Mouse (Mus musculus) embryonic fibroblast, embryonic 13.5 days (primary cell): ENCODE results near the gene Psmd9. TPM values are rescaled to one million over a fixed set of nuclear protein-coding genes. Genes with fewer than 3 reads are reported as not detected.

Source experiments
- H3K27ac ChIP-seq: 2 replicates; pipeline ENCODE4 v1.5.1; 2012; ENCODE audit warnings: low read length, control low read depth, inconsistent platforms; ENCODE audit not compliant: insufficient read depth
- H3K4me1 ChIP-seq: 2 replicates; pipeline ENCODE4 v1.6.1; 2011; ENCODE audit warnings: low read length; ENCODE audit not compliant: control insufficient read depth, insufficient read depth
- H3K4me3 ChIP-seq: 2 replicates; pipeline ENCODE4 v1.5.1; 2011; ENCODE audit warnings: mild to moderate bottlenecking, control low read depth, low read length; ENCODE audit not compliant: insufficient read depth
- CTCF ChIP-seq: IDR thresholded peaks from 2 replicates; pipeline ENCODE4 v1.5.1; 2011; ENCODE audit warnings: mild to moderate bottlenecking, control low read depth, low read length, moderate library complexity, borderline replicate concordance; ENCODE audit not compliant: insufficient read depth
- POLR2A ChIP-seq: IDR thresholded peaks from 2 replicates; pipeline ENCODE4 v1.6.1; 2011; ENCODE audit warnings: low read depth, mild to moderate bottlenecking, control low read depth, low read length, moderate library complexity
- polyA plus RNA-seq: library from polyadenylated mRNA; stranded (reverse); fragments of >200 nt; gene quantifications from 2 replicates; pipeline ENCODE4 v1.2.4, GENCODE M21; 2011; ENCODE audit warnings: low read depth; ENCODE audit not compliant: missing spikeins, insufficient read length

Psmd9 gene
- polyA plus RNA-seq, 1 experiment = 28.4 TPM

GRCm38 (mm10) chr5:123130814-123131148 is 38.4 kb upstream of the Psmd9 start:
- TF ChIP-seq POLR2A (no peak), CTCF (no peak)
- Histone ChIP-seq H3K4me3 (no peak overlapping the region), H3K4me1 (peaks cover 11% of the 10 kb centered on the region), H3K27ac (no peak overlapping the region)

- peak within 1 kb of the TSS; percentile 28 for H3K27ac ChIP-seq
- TF ChIP-seq CTCF (peak; percentile 93), POLR2A (no peak)
- peak within 1 kb of the TSS; percentile 22 for H3K4me3 ChIP-seq
- H3K4me1 ChIP-seq = peaks cover 11% of the 10 kb centered on the region
Measured at GRCm38 (mm10) chr5:123132308-123133071, 36.7 kb upstream of the Psmd9 start, which contains the start of gene Rhof. TSS of gene Rhof (minus strand) at chr5:123132692.

DNA sequence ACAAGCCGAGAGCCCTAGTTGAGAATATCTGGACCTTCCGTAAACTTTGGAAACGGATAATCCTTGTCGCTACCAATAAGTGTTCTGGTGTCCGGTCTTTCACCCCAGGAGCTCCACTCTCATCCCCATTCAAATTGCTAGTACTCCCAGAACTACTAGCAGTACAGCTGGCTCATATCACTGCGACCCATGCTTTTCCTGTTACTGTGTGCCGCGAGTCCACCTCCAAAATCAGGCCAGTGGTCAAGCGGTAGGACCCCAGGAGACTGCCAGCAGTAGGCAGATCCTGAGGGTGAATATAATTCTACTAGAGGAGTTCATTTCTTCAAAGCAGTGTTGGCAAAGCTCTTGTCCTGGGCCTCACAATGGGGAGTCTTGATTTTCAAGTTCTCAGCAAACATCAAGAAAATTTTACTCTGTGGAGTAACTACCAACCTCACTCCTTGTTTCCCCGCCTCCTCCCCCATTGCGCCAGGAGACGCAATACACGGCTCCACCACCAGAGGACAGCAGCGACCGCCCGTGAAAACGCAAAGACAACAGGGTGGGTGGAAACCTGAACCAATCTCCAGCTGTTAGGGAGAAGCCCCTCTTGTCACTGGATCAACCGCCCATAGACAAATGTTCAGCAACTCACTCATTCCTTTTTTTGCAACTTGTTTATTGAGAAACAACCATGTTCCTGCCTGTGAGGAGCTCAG is 36.0 kb upstream of the Psmd9 start:
- TF ChIP-seq POLR2A (no peak), CTCF (peak; percentile 94)
- H3K4me1 ChIP-seq = peaks cover 11% of the 10 kb centered on the region
- H3K27ac ChIP-seq = peak overlapping the region; percentile 28
- 0 out of 2 replicates have a peak overlapping the region, but pooled peaks have one; percentile 11 for H3K4me3 ChIP-seq

- Histone ChIP-seq H3K4me1 (peaks cover 11% of the 10 kb centered on the region), H3K4me3 (0 out of 2 replicates have a peak overlapping the region, but pooled peaks have one; percentile 11), H3K27ac (peak overlapping the region; percentile 28)
- TF ChIP-seq POLR2A (no peak), CTCF (no peak)
Measured at GRCm38 (mm10) chr5:123133784-123134143, 35.4 kb upstream of the Psmd9 start.

GRCm38 (mm10) chr5:123134186-123134874 is 34.9 kb upstream of the Psmd9 start:
- H3K4me1 ChIP-seq = peaks cover 11% of the 10 kb centered on the region
- TF ChIP-seq POLR2A (peak; percentile 22; the same call in 1 of the 2 replicates), CTCF (no peak)
- no peak overlapping the region for H3K4me3 ChIP-seq
- peak overlapping the region; percentile 89 for H3K27ac ChIP-seq

DNA sequence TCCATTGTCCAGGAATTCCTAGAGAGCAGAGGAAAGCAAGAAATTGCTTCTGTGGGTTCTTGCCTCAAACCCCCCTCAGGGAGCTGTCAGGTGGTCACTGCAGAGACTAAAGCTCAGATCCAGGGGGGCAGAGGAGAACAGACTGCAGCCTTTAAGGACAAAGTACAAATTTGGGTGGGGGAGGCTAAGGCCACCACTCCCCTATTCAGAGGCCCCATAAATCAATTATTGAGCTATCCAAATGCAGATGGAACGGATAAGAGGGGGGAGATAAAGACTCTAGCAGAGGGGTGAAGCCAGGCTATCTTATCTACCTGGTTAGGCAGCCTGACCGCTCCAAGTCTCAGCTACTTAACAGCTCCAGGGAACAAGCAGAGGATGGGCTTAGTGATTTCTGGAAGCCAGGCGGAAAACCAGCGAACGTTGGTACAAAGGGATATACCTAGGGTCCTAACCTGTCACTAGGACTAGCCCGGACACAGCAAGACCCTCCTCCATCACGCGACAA is 34.3 kb upstream of the Psmd9 start:
- H3K4me3 ChIP-seq = peak overlapping the region; percentile 18
- peak overlapping the region; percentile 89 for H3K27ac ChIP-seq
- TF ChIP-seq CTCF (no peak), POLR2A (no peak)
- H3K4me1 ChIP-seq = peaks cover 11% of the 10 kb centered on the region

GRCm38 (mm10) chr5:123135471-123136360 is 33.5 kb upstream of the Psmd9 start:
- peak overlapping the region; percentile 18 for H3K4me3 ChIP-seq
- TF ChIP-seq CTCF (no peak), POLR2A (peak; percentile 57)
- H3K4me1 ChIP-seq = peaks cover 11% of the 10 kb centered on the region
- peak overlapping the region; percentile 100 for H3K27ac ChIP-seq

GRCm38 (mm10) chr5:123136361-123137043 is 32.7 kb upstream of the Psmd9 start:
- peak; percentile 63 for TF ChIP-seq POLR2A
- TF ChIP-seq CTCF = no peak
- Histone ChIP-seq H3K4me3 (peak overlapping the region; percentile 29), H3K4me1 (peaks cover 11% of the 10 kb centered on the region), H3K27ac (peak overlapping the region; percentile 100)
